Mouse (Mus musculus): ENCODE data around the gene St6galnac3.
"Not testable (repeated sequence)": the region's sequence is repeated elsewhere in the genome, so short reads cannot be mapped to it uniquely, and the experiment has no call there.

St6galnac3 gene

GRCm38 (mm10) chr3:153724701-153725668 is at the start of gene St6galnac3:
Gene St6galnac3, minus strand, starts transcription at chr3:153725174.
- no peak for DNase-seq (ENCODE audit: low read depth)

GRCm38 (mm10) chr3:153774568-153774967 is 49.6 kb upstream of the St6galnac3 start:
- DNase-seq (ENCODE audit: low read depth), result no peak

- no peak for DNase-seq (ENCODE audit: low read depth)
Measured at GRCm38 (mm10) chr3:153771479-153771878, 46.5 kb upstream of the St6galnac3 start.

GRCm38 (mm10) chr3:153770573-153770972 is 45.6 kb upstream of the St6galnac3 start:
- no peak for DNase-seq (ENCODE audit: low read depth)

- no peak for DNase-seq (ENCODE audit: low read depth)
Measured at GRCm38 (mm10) chr3:153769220-153769619, 44.2 kb upstream of the St6galnac3 start.

- no peak for DNase-seq (ENCODE audit: low read depth)
Measured at GRCm38 (mm10) chr3:153765171-153765570, 40.2 kb upstream of the St6galnac3 start.

- no peak for DNase-seq (ENCODE audit: low read depth)
Measured at GRCm38 (mm10) chr3:153764760-153765159, 39.8 kb upstream of the St6galnac3 start.

GRCm38 (mm10) chr3:153761171-153761570 is 36.2 kb upstream of the St6galnac3 start:
- DNase-seq (ENCODE audit: low read depth), result no peak

- DNase-seq (ENCODE audit: low read depth), result no peak
Measured at GRCm38 (mm10) chr3:153759269-153759668, 34.3 kb upstream of the St6galnac3 start.

GRCm38 (mm10) chr3:153756500-153756996 is 31.6 kb upstream of the St6galnac3 start:
- DNase-seq (ENCODE audit: low read depth), result no peak

- DNase-seq (ENCODE audit: low read depth), result not testable (repeated sequence)
Measured at GRCm38 (mm10) chr3:153755785-153756326, 30.9 kb upstream of the St6galnac3 start.

GRCm38 (mm10) chr3:153751435-153751834 is 26.5 kb upstream of the St6galnac3 start:
- DNase-seq (ENCODE audit: low read depth), result no peak

GRCm38 (mm10) chr3:153749359-153749758 is 24.4 kb upstream of the St6galnac3 start:
- DNase-seq (ENCODE audit: low read depth), result no peak

- no peak for DNase-seq (ENCODE audit: low read depth)
Measured at GRCm38 (mm10) chr3:153748293-153748692, 23.3 kb upstream of the St6galnac3 start.

- no peak for DNase-seq (ENCODE audit: low read depth)
Measured at GRCm38 (mm10) chr3:153745099-153745498, 20.1 kb upstream of the St6galnac3 start.

- no peak for DNase-seq (ENCODE audit: low read depth)
Measured at GRCm38 (mm10) chr3:153744447-153744846, 19.5 kb upstream of the St6galnac3 start.

GRCm38 (mm10) chr3:153741800-153742199 is 16.8 kb upstream of the St6galnac3 start:
- no peak for DNase-seq (ENCODE audit: low read depth)

- DNase-seq (ENCODE audit: low read depth), result no peak
Measured at GRCm38 (mm10) chr3:153739351-153739750, 14.4 kb upstream of the St6galnac3 start.

- no peak for DNase-seq (ENCODE audit: low read depth)
Measured at GRCm38 (mm10) chr3:153738421-153738820, 13.4 kb upstream of the St6galnac3 start.

- no peak for DNase-seq (ENCODE audit: low read depth)
Measured at GRCm38 (mm10) chr3:153736756-153737280, 11.8 kb upstream of the St6galnac3 start.

GRCm38 (mm10) chr3:153735796-153736549 is 11.0 kb upstream of the St6galnac3 start:
- DNase-seq (ENCODE audit: low read depth), result no peak

GRCm38 (mm10) chr3:153734741-153735140 is 9.8 kb upstream of the St6galnac3 start:
- no peak for DNase-seq (ENCODE audit: low read depth)

Data from NIH3T3 (cell line).